ENCODE assay signal across 12 mouse cellular contexts in the genomic region with DNA sequence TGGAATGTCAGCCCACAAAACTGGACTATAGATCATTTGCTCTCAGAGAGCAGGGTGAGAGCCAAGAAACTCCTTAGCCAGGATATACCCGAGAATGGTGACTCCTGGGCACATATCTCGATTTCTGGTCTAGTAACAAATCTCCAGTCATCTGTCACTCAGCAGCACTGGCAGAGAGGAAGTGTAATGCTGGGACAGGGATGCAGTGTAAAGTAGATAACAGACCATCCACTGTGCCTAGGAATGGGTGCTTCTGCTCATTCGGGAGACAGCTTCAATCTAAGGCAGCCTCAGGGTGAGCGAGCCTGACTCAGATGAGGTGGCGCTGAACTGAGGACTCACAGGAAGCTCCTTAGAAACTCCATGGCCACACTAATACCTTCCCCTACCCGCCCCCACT.
"Had no signal": no experiment of that assay in that cellular context is flagged by ENCODE, and none has a peak within 500 bp of the region (broad histone marks: within the 10 kb centered on the region; RNA-seq: fewer than 3 reads in every experiment).

No protein-coding gene starts in this region.

- ATAC-seq: liver, embryonic 12.5 days; midbrain, embryonic 13.5 days had no signal

- H3K4me2 ChIP-seq: kidney, embryonic 15.5 days; limb, embryonic 15.5 days; liver, embryonic 12.5 days; lung, embryonic 14.5 days; midbrain, embryonic 13.5 days had no signal

- H3K9me3 ChIP-seq: kidney, embryonic 15.5 days; limb, embryonic 15.5 days; liver, embryonic 12.5 days; midbrain, embryonic 13.5 days had no signal

- H3K27me3 ChIP-seq: kidney, embryonic 15.5 days; limb, embryonic 15.5 days; liver, embryonic 12.5 days; midbrain, embryonic 13.5 days had no signal

- H3K4me1 ChIP-seq: limb, embryonic 15.5 days; liver, embryonic 12.5 days; midbrain, embryonic 13.5 days had no signal

- H3K27ac ChIP-seq: kidney, embryonic 15.5 days; limb, embryonic 15.5 days; liver, embryonic 12.5 days; midbrain, embryonic 13.5 days had no signal

- H3K36me3 ChIP-seq: kidney, embryonic 15.5 days; limb, embryonic 15.5 days; liver, embryonic 12.5 days; midbrain, embryonic 13.5 days had no signal

- DNase-seq: kidney, postnatal 14 days; layer of hippocampus, postnatal 36 days; lung, embryonic 14.5 days; lung, postnatal 10 days; lung, postnatal 4 days; right cerebral cortex, adult 18-20 months; right cerebral cortex, postnatal 25 days; thymus, postnatal 4 days had no signal

- H3K4me3 ChIP-seq: kidney, embryonic 15.5 days; limb, embryonic 15.5 days; liver, embryonic 12.5 days; midbrain, embryonic 13.5 days had no signal

- H3K9ac ChIP-seq: kidney, embryonic 15.5 days; limb, embryonic 15.5 days; liver, embryonic 12.5 days; lung, embryonic 14.5 days; midbrain, embryonic 13.5 days had no signal
